Mouse (Mus musculus) neural tube, embryonic 13.5 days (tissue): Measurements from ENCODE around the gene Gm49380. TPM values are rescaled to one million over a fixed set of nuclear protein-coding genes. Genes with fewer than 3 reads are reported as not detected.

Source experiments
- ATAC-seq: fragments of 200-750 bp; cut with Nextera tagmentation; 2 replicates; pipeline ENCODE4 v1.8.0; 2017; ENCODE audit warnings: low read depth, mild to moderate bottlenecking, moderate TSS enrichment, moderate library complexity
- H3K27ac ChIP-seq: fragments of 300-500 bp; sonication (generic); replicated peaks from 2 replicates; pipeline ENCODE4 v1.5.1; 2015; ENCODE audit warnings: moderate library complexity, mild to moderate bottlenecking, inconsistent platforms
- H3K27me3 ChIP-seq: fragments of 300-500 bp; sonication (generic); 2 replicates; pipeline ENCODE4 v1.6.1; 2015; ENCODE audit warnings: mild to moderate bottlenecking, inconsistent platforms
- H3K36me3 ChIP-seq: fragments of 300-500 bp; sonication (generic); 2 replicates; pipeline ENCODE4 v1.6.1; 2015; ENCODE audit warnings: mild to moderate bottlenecking, inconsistent platforms
- H3K4me1 ChIP-seq: fragments of 300-500 bp; sonication (generic); replicated peaks from 2 replicates; pipeline ENCODE4 v1.6.1; 2015; ENCODE audit warnings: inconsistent platforms
- H3K4me2 ChIP-seq: fragments of 300-500 bp; sonication (generic); 2 replicates; pipeline ENCODE4 v1.6.1; 2015; ENCODE audit warnings: inconsistent platforms, mild to moderate bottlenecking, moderate library complexity
- H3K4me3 ChIP-seq: fragments of 300-500 bp; sonication (generic); 2 replicates; pipeline ENCODE4 v1.5.1; 2015; ENCODE audit warnings: mild to moderate bottlenecking, inconsistent platforms
- H3K9ac ChIP-seq: fragments of 300-500 bp; sonication (generic); 2 replicates; pipeline ENCODE4 v1.6.1; 2015; ENCODE audit warnings: moderate library complexity, mild to moderate bottlenecking, inconsistent platforms
- H3K9me3 ChIP-seq: fragments of 300-500 bp; sonication (generic); 2 replicates; pipeline ENCODE4 v1.6.1; 2016; ENCODE audit warnings: inconsistent platforms
- WGBS: fragments of 180-500 bp; shearing (Covaris S2); methylation state at CpG from one replicate; pipeline ENCODE4 v1.1.7; 2015; 5-methylcytosine and 5-hydroxymethylcytosine counted together
- polyA plus RNA-seq: library from polyadenylated mRNA; unstranded; fragments of >200 nt; fragmentation: Nextera tagmentation; extraction: Ambion mirVana; gene quantifications from 2 replicates; pipeline ENCODE4 v1.2.1, GENCODE M21; 2015

Gene Gm49380
- polyA plus RNA-seq, 1 experiment from 2014 or later: 0.18 TPM

DNA sequence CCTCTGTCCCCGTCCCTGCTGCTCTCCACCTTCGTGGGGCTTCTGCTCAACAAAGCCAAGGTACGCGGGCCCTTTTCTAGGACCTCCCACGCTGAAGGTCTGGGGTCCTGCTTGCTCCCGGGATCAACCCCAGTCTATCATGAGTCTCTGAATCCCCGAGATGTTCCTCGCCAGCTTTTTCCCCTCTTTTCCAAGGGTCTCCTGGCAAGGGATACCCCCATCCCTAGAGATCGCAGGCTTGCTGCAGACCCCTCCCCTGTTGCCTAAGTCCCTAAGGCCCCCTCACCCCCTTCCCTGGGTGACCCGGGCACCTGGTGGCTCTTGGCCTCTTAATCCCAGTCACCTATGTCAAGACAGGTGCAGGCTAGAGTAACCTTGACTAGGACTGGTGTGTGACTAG lies 28.0 kb downstream of the Gm49380 start:
- 0 out of 2 replicates have a peak, but pooled peaks have one; percentile 7 for ATAC-seq
- no peak overlapping the region for H3K27ac ChIP-seq
- H3K9me3 ChIP-seq: no peaks in the 10 kb centered on the region

GRCm38 (mm10) chr9:44084659-44085229 lies 28.6 kb downstream of the Gm49380 start:
- Histone ChIP-seq H3K9me3 (no peaks in the 10 kb centered on the region), H3K9ac (peak overlapping the region; percentile 75), H3K36me3 (no peaks in the 10 kb centered on the region), H3K4me2 (peak overlapping the region; percentile 99), H3K27me3 (peaks cover 56% of the 10 kb centered on the region), H3K4me1 (peaks cover 42% of the 10 kb centered on the region), H3K27ac (no peak overlapping the region), H3K4me3 (peak overlapping the region; percentile 56)
- peak; percentile 64 for ATAC-seq
- under 1% methylated on average over 62 of the region's 62 CpGs for WGBS

More for the DNA sequence above, 28.0 kb downstream of the Gm49380 start:
- H3K4me2 ChIP-seq: peak overlapping the region; percentile 99
- peak overlapping the region; percentile 56 for H3K4me3 ChIP-seq
- H3K9ac ChIP-seq: peak overlapping the region; percentile 75
- peaks cover 42% of the 10 kb centered on the region for H3K4me1 ChIP-seq
- no peaks in the 10 kb centered on the region for H3K36me3 ChIP-seq
- WGBS: 4% methylated on average over 10 of the region's 10 CpGs
- peaks cover 56% of the 10 kb centered on the region for H3K27me3 ChIP-seq

DNA sequence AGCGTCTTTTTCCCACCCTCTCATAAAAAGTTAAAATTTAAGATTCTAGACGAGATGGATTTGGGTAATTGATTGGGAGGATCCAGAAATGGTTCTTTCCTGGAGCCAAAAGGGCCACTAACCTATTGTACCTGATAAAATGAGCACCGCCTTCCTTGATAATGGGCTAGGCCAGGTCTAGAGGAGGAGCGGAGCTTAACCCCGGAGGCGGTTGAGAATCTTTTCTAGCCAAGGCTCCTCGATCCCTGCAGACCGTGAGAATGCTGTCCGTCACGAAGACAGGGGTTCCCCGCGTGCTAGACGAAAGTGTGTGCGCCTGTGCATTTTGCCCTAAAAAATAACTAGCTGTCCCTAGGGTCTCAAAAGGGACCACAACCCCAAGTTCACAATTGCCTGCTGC lies 29.1 kb downstream of the Gm49380 start:
- Histone ChIP-seq H3K27me3 (peaks cover 56% of the 10 kb centered on the region), H3K36me3 (no peaks in the 10 kb centered on the region), H3K4me2 (peak overlapping the region; percentile 99), H3K27ac (no peak overlapping the region), H3K4me3 (peak overlapping the region; percentile 56), H3K9ac (peak overlapping the region; percentile 75), H3K4me1 (peaks cover 42% of the 10 kb centered on the region), H3K9me3 (no peaks in the 10 kb centered on the region)
- WGBS: 2% methylated on average over 14 of the region's 14 CpGs
- peak; percentile 15; the same call in 1 of the 2 replicates for ATAC-seq

DNA sequence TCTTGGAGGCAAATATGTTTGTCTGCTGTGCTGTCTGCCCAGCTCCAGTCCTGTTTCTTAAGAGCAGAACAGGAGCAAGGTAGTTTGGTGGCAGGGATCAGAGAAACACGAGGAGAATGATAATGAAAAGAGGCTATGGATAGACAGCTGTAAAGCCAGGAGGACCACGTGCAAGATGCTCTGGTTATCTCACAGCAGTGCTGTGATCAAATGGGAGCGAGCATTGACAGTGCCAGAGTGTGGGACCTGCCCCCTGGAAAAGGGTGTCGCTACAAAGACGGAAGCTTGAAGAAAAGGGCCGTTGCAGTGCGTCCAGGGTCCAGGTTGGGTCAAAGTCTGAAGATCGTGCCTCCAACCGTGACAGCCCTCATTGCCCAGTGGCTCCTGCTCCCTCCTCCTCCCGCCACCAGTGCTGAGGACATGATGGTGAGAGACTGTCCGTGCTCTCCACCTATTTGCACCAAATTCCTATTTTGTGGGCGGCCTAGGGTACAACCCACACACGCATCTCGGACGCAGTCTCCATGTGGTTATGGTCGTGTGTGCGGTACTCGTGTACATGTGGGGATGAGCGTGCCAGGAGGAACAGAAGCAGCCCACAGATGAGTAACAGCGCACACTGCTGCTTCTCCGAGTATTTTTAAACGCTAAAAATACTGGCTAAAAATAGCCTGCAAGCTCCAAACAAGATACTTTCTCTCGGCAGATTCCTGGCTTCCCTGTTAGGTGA lies 29.7 kb downstream of the Gm49380 start:
- ATAC-seq: no peak
- Histone ChIP-seq H3K36me3 (no peaks in the 10 kb centered on the region), H3K27me3 (peaks cover 56% of the 10 kb centered on the region), H3K4me3 (peak overlapping the region; percentile 56), H3K9ac (no peak overlapping the region), H3K9me3 (no peaks in the 10 kb centered on the region), H3K27ac (no peak overlapping the region), H3K4me1 (peaks cover 49% of the 10 kb centered on the region), H3K4me2 (peak overlapping the region; percentile 99)
- WGBS: 12% methylated on average over 23 of the region's 23 CpGs

- H3K4me1 ChIP-seq: peaks cover 47% of the 10 kb centered on the region
- no peak overlapping the region for H3K4me3 ChIP-seq
- H3K9me3 ChIP-seq: no peaks in the 10 kb centered on the region
- H3K9ac ChIP-seq: no peak overlapping the region
- WGBS: 89% methylated on average over 5 of the region's 5 CpGs
- no peak overlapping the region for H3K27ac ChIP-seq
- no peaks in the 10 kb centered on the region for H3K36me3 ChIP-seq
- peaks cover 47% of the 10 kb centered on the region for H3K27me3 ChIP-seq
- ATAC-seq: no peak
- H3K4me2 ChIP-seq: no peak overlapping the region
These were observed 31.0 kb downstream of the Gm49380 start for GRCm38 (mm10) chr9:44082266-44082665.

DNA sequence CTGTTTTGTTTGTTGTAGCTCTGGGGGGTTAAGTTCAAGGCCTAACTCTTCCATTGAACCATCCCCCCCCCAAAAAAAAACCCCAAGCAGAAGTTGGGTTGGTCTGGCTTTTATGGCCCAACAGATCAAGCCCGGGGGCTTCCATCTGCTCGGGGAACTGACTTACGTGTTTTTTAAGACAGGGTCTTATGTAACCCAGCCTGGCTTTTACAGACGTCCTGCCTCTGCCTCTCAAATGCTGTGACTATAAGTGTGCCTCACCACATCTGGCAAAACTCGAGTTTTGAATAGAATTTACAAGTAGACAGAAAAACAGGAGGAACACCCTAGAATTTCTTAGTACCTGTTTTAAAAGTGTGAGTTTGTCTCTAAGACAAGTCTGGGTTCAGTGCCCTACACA lies 31.7 kb downstream of the Gm49380 start:
- peaks cover 51% of the 10 kb centered on the region for H3K4me1 ChIP-seq
- H3K27ac ChIP-seq: no peak overlapping the region
- WGBS: 64% methylated on average over 5 of the region's 5 CpGs
- H3K4me2 ChIP-seq: no peak overlapping the region
- H3K27me3 ChIP-seq: peaks cover 42% of the 10 kb centered on the region
- no peaks in the 10 kb centered on the region for H3K9me3 ChIP-seq
- ATAC-seq: no peak
- H3K9ac ChIP-seq: no peak overlapping the region
- H3K4me3 ChIP-seq: no peak overlapping the region
- H3K36me3 ChIP-seq: no peaks in the 10 kb centered on the region

GRCm38 (mm10) chr9:44080953-44081352 lies 32.3 kb downstream of the Gm49380 start:
- no peaks in the 10 kb centered on the region for H3K36me3 ChIP-seq
- H3K27ac ChIP-seq: no peak overlapping the region
- no peak overlapping the region for H3K4me3 ChIP-seq
- peaks cover 54% of the 10 kb centered on the region for H3K4me1 ChIP-seq
- no peak overlapping the region for H3K9ac ChIP-seq
- no peak overlapping the region for H3K4me2 ChIP-seq
- ATAC-seq: no peak
- peaks cover 36% of the 10 kb centered on the region for H3K27me3 ChIP-seq
- WGBS: 68% methylated on average over 5 of the region's 5 CpGs
- H3K9me3 ChIP-seq: no peaks in the 10 kb centered on the region

DNA sequence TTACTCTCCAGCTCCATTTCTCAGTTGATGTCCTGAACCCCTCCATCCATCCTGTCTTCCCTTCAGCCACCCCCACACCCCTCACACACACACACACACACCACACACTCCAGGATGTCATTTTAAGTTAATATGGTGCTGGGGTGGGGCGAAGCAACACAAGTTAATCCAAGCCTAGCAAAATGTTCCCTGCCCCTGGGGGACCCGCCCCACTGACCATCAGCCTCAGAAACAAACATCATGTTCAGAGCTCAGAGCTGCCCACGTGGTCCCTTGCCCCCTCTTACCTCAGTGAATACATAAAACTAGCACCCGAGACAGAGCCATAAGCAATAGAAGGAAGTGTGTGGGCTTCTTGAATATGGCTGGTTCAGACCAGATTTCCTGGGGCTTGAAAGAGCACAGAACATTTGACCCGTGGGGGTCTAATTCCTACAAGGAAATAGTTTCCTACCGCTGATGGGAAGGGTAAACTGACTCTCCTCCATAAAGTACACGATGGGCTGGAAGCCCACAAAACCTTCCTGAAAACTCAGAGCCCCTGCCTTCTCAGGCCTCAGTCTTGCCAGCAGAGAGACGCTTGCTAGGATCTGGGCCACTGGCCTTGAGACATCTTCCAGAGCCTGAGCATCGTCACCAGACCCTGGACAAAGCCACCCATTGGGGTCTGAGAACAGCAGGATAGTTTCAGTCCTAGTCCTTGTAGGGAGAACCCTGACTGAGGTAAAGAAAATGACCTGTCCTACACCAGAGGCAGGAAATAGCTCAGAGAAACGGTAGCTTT lies 33.1 kb downstream of the Gm49380 start:
- H3K27ac ChIP-seq: no peak overlapping the region
- 74% methylated on average over 10 of the region's 10 CpGs for WGBS
- peaks cover 55% of the 10 kb centered on the region for H3K4me1 ChIP-seq
- no peak overlapping the region for H3K9ac ChIP-seq
- H3K4me2 ChIP-seq: no peak overlapping the region
- H3K36me3 ChIP-seq: no peaks in the 10 kb centered on the region
- H3K4me3 ChIP-seq: no peak overlapping the region
- no peaks in the 10 kb centered on the region for H3K9me3 ChIP-seq
- ATAC-seq: no peak
- H3K27me3 ChIP-seq: peaks cover 28% of the 10 kb centered on the region

DNA sequence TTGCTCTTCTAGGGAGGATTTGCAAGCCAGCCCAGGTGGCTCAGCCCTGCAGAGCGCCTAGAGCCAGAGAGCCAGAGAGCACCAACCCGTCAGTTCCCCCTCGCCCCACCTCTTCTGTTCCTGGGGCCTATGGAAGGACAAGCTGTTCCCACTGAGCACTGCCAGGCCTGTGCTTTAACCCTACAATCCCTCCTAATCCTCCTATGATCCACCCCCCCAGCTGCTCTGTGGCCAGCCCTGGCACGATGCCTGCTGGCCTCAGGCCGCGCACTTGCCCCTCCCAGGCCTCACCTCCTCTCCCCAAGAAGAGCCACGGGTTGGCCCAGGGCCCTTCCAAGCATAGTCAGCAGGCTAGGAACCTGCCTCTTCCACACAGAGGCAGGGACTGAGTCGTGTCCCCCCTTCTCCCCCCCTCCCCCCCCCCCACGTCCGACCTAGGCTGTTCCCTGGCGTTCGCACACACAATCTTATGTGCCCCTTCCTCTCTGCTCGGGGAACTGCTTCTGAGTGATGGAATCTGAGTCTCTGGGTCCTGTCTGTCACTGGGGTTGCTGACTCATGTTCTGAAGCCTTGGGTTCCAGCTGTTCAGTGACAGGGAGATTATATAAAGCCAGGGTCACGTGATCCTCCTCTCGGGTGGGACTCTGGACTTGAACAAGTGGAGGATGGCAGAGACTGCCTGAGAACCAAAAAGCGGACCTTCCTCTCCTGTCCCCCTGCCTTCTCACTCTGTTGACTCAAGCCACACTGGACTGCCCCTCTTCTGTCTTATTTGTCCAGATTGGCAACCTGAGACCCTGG lies 34.1 kb downstream of the Gm49380 start:
- no peak overlapping the region for H3K27ac ChIP-seq
- H3K4me3 ChIP-seq: no peak overlapping the region
- peaks cover 45% of the 10 kb centered on the region for H3K4me1 ChIP-seq
- H3K36me3 ChIP-seq: no peaks in the 10 kb centered on the region
- ATAC-seq: peak; percentile 40; the same call in 1 of the 2 replicates
- H3K9me3 ChIP-seq: no peaks in the 10 kb centered on the region
- H3K9ac ChIP-seq: no peak overlapping the region
- no peak overlapping the region for H3K4me2 ChIP-seq
- WGBS: 48% methylated on average over 16 of the region's 16 CpGs
- peaks cover 20% of the 10 kb centered on the region for H3K27me3 ChIP-seq

GRCm38 (mm10) chr9:44078136-44078797 lies 35.0 kb downstream of the Gm49380 start:
- ATAC-seq: no peak
- Histone ChIP-seq H3K27me3 (peaks cover 11% of the 10 kb centered on the region), H3K9me3 (no peaks in the 10 kb centered on the region), H3K9ac (no peak overlapping the region), H3K27ac (no peak overlapping the region), H3K36me3 (no peaks in the 10 kb centered on the region), H3K4me3 (no peak overlapping the region), H3K4me2 (no peak overlapping the region), H3K4me1 (peaks cover 38% of the 10 kb centered on the region)
- WGBS: 87% methylated on average over 10 of the region's 10 CpGs

DNA sequence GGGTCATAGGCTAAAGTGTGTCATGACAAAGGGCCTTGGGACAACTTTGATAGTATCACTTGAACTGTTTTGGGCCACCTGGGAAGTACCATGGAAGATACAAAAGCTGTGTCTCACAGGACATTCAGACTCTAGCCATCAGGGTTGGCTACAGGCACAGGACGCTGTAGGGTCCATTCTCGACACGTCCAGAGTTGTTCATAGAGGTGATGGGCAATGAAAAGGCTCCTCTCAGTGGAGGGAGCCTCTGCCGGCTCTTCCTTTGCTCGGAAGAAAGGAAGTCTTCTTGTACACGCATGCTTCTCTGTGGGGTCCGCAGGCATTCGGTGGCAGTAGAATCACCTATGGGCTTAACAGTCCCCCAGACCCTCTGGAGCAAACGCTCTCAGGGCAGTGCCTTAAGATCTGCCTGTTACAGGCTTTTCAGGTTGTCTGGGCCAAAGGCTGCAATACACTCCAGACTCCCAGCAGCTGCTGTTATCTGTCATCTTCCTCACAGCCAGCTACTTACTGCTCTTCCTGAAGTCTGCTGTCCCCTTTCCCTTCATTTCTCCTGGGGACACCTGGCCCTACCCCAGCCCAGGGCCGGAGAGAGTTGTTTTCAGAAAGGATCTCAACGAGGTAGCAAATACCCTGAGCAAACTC lies 35.9 kb downstream of the Gm49380 start:
- Histone ChIP-seq H3K4me3 (no peak overlapping the region), H3K36me3 (no peaks in the 10 kb centered on the region), H3K9me3 (no peaks in the 10 kb centered on the region), H3K27ac (no peak overlapping the region), H3K27me3 (0 out of 2 replicates have a peak, but pooled peaks cover 2% of the 10 kb centered on the region), H3K4me2 (no peak overlapping the region), H3K9ac (no peak overlapping the region), H3K4me1 (peaks cover 46% of the 10 kb centered on the region)
- WGBS: 86% methylated on average over 11 of the region's 11 CpGs
- ATAC-seq: no peak
